Mouse (Mus musculus): ENCODE measurements around the gene Otud7b. TPM values are rescaled to one million over a fixed set of nuclear protein-coding genes. Genes with fewer than 3 reads are reported as not detected.
"Not testable (repeated sequence)": the region's sequence is repeated elsewhere in the genome, so short reads cannot be mapped to it uniquely, and the experiment has no call there.

Gene Otud7b
- polyA plus RNA-seq, 1 experiment from 2014 or later: 7.4 TPM

DNA sequence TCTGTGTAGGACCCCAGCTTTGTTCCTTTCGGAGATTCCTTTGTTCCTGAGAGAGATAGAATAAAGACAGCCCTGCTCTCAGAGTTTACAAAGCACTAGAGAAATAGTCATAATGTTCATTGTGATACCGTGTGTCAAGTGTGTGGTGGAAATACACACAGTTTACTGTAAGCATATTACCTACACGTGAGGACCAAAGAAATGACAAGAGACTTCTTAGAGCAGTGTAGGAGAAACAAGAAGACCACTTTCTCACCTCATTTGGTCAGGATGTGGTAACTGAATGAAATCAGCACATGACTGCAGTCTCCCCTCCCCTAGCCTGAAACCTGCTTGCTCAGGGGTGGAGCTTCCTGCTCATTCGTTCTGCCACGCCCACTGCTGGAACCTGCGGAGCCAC lies 93.9 kb downstream of the Otud7b start:
- Histone ChIP-seq H3K4me2 (ENCODE audit: low read depth, low read length) (peak overlapping the region; percentile 85), H3K36me3 (replicated peaks; ENCODE audit: insufficient read depth, low read length) (no peaks in the 10 kb centered on the region), H3K27ac (ENCODE audit: low read depth) (peak overlapping the region; percentile 20; the same call in 1 of the 2 replicates), H3K9ac (replicated peaks) (peak overlapping the region; percentile 51; the same call in 1 of the 2 replicates), H3K4me1 (ENCODE audit: insufficient read depth) (peaks cover 15% of the 10 kb centered on the region), H3K9me3 (ENCODE audit: low read length) (no peaks in the 10 kb centered on the region; the same call in 1 of the 2 replicates), H3K27me3 (ENCODE audit: insufficient read depth, low read length) (no peaks in the 10 kb centered on the region), H3K4me3 (ENCODE audit: low read depth, low read length) (peak overlapping the region; percentile 55)
- ATAC-seq (peak; percentile 22), DNase-seq (no peak)
- TF ChIP-seq EP300 (IDR thresholded peaks at IDR 0.05; ENCODE audit: low read depth): no peak
- TF ChIP-seq CTCF (IDR thresholded peaks at IDR 0.05; ENCODE audit: low read depth): no peak
- WGBS (ENCODE audit: insufficient replicate concordance): 15% methylated on average over 6 of the region's 6 CpGs

- 30% methylated on average over 5 of the region's 8 CpGs for WGBS (ENCODE audit: insufficient replicate concordance)
- not testable (repeated sequence) for H3K36me3 ChIP-seq (replicated peaks; ENCODE audit: insufficient read depth, low read length); H3K9me3 ChIP-seq (ENCODE audit: low read length); H3K4me2 ChIP-seq (ENCODE audit: low read depth, low read length); ATAC-seq; DNase-seq; H3K27me3 ChIP-seq (ENCODE audit: insufficient read depth, low read length); H3K27ac ChIP-seq (ENCODE audit: low read depth); H3K9ac ChIP-seq (replicated peaks); H3K4me3 ChIP-seq (ENCODE audit: low read depth, low read length)
- H3K4me1 ChIP-seq (ENCODE audit: insufficient read depth): peaks cover 15% of the 10 kb centered on the region
Measured at GRCm38 (mm10) chr3:96198601-96199251, 94.4 kb downstream of the Otud7b start.

DNA sequence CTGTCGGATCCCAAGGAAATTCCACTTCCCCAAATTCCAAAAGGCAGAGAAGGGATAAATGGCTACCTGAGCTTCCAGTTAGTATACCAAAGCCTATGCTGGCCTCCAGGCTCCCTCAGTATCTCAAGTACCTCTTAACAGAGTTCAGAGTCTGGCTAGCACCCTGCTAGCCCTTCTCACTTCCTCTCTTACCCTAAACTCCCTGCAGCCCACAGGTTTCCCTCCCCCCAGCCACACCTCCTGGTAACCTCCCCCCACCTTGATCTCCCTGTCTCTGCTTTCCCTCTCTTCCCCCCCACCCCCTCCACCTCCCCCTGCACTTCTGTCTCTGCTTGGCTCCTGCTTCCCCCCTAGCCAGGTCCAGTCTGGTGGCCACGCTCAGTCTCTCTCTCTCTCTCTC lies 95.4 kb downstream of the Otud7b start:
- Histone ChIP-seq H3K36me3 (replicated peaks; ENCODE audit: insufficient read depth, low read length) (no peaks in the 10 kb centered on the region), H3K4me2 (ENCODE audit: low read depth, low read length) (no peak overlapping the region), H3K27me3 (ENCODE audit: insufficient read depth, low read length) (no peaks in the 10 kb centered on the region), H3K4me1 (ENCODE audit: insufficient read depth) (peaks cover 15% of the 10 kb centered on the region), H3K27ac (ENCODE audit: low read depth) (no peak overlapping the region), H3K9ac (replicated peaks) (no peak overlapping the region), H3K4me3 (ENCODE audit: low read depth, low read length) (no peak overlapping the region), H3K9me3 (ENCODE audit: low read length) (no peaks in the 10 kb centered on the region; the same call in 1 of the 2 replicates)
- no peak for ATAC-seq
- DNase-seq: no peak
- TF ChIP-seq CTCF (IDR thresholded peaks at IDR 0.05; ENCODE audit: low read depth) (no peak), EP300 (IDR thresholded peaks at IDR 0.05; ENCODE audit: low read depth) (no peak)
- 46% methylated on average over 2 of the region's 2 CpGs for WGBS (ENCODE audit: insufficient replicate concordance)

DNA sequence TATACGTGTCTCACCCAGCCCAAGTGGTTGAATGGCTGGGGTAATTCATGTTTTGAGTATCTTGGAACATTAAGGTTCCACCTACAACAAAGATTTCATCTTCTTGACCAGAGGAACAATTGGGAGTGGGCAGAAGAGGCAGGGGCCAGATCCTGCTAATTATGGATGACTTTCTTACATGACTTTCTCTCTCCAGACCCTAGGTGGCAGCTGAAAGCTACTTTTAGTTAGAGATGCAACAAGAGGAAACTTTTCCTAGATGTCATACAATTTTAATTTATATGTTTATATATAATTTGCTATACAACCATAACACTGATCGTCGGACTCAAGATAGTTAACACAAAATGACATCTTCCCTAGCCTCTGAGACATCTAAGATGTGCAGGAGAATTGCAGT lies 103.5 kb downstream of the Otud7b start:
- DNase-seq: no peak
- ATAC-seq: no peak
- H3K9ac ChIP-seq (replicated peaks): no peak overlapping the region
- no peaks in the 10 kb centered on the region for H3K36me3 ChIP-seq (replicated peaks; ENCODE audit: insufficient read depth, low read length)
- no peak overlapping the region for H3K27ac ChIP-seq (ENCODE audit: low read depth)
- no peak overlapping the region for H3K4me2 ChIP-seq (ENCODE audit: low read depth, low read length)
- 79% methylated on average over 3 of the region's 3 CpGs for WGBS (ENCODE audit: insufficient replicate concordance)
- peaks cover 4% of the 10 kb centered on the region; the same call in 1 of the 2 replicates for H3K4me1 ChIP-seq (ENCODE audit: insufficient read depth)
- TF ChIP-seq EP300 (IDR thresholded peaks at IDR 0.05; ENCODE audit: low read depth) (no peak), CTCF (IDR thresholded peaks at IDR 0.05; ENCODE audit: low read depth) (peak; percentile 33)
- no peaks in the 10 kb centered on the region for H3K27me3 ChIP-seq (ENCODE audit: insufficient read depth, low read length)
- H3K9me3 ChIP-seq (ENCODE audit: low read length): no peaks in the 10 kb centered on the region
- H3K4me3 ChIP-seq (ENCODE audit: low read depth, low read length): no peak overlapping the region

DNA sequence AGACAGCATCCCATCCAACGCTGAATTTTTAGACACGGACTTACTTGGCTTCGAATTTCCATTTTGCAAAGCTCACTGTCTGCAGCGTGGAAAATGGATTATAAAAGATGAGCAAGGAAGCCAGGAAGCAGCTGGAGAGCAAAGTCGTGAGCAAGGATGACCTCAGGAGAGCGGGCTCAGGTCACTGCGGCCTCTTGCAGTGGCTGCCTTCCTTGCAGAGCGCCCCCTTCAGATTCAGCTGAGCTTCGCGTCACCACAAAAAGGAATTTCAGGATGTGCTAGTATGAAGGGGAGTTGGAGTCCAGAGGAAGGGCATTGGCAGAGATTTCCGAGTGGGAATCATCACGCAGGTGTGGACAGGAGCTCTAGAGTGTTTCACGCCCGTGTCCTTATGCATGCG lies 104.9 kb downstream of the Otud7b start:
- ATAC-seq (no peak), DNase-seq (peak; percentile 34)
- no peak for TF ChIP-seq EP300 (IDR thresholded peaks at IDR 0.05; ENCODE audit: low read depth)
- peak; percentile 57 for TF ChIP-seq CTCF (IDR thresholded peaks at IDR 0.05; ENCODE audit: low read depth)
- Histone ChIP-seq H3K27me3 (ENCODE audit: insufficient read depth, low read length) (no peaks in the 10 kb centered on the region), H3K4me3 (ENCODE audit: low read depth, low read length) (no peak overlapping the region), H3K9me3 (ENCODE audit: low read length) (no peaks in the 10 kb centered on the region), H3K9ac (replicated peaks) (no peak overlapping the region), H3K36me3 (replicated peaks; ENCODE audit: insufficient read depth, low read length) (no peaks in the 10 kb centered on the region), H3K27ac (ENCODE audit: low read depth) (no peak overlapping the region), H3K4me2 (ENCODE audit: low read depth, low read length) (no peak overlapping the region), H3K4me1 (ENCODE audit: insufficient read depth) (peaks cover 10% of the 10 kb centered on the region)
- WGBS (ENCODE audit: insufficient replicate concordance): 35% methylated on average over 15 of the region's 15 CpGs

Other genes starting within 250 kb of the Otud7b start
- 11.2 and 12.0 TPM in 2 replicates for gene Prpf3, start 248.6 kb upstream of the Otud7b start, polyA plus RNA-seq (2015; fragmentation: Nextera tagmentation; extraction: Ambion mirVana)
- 145 and 157 TPM in 2 replicates for gene Mrps21, start 233.0 kb upstream of the Otud7b start, polyA plus RNA-seq (2015; fragmentation: Nextera tagmentation; extraction: Ambion mirVana)
- 0.77 and 1.00 TPM in 2 replicates for gene Ciart, start 222.3 kb upstream of the Otud7b start, polyA plus RNA-seq (2015; fragmentation: Nextera tagmentation; extraction: Ambion mirVana)
- gene BC028528, start 212.5 kb upstream of the Otud7b start, polyA plus RNA-seq (2015; fragmentation: Nextera tagmentation; extraction: Ambion mirVana): 7.6 and 7.9 TPM in 2 replicates
- gene Aph1a, start 210.6 kb upstream of the Otud7b start, polyA plus RNA-seq (2015; fragmentation: Nextera tagmentation; extraction: Ambion mirVana): 17.1 and 22.9 TPM in 2 replicates
- 15.2 and 17.3 TPM in 2 replicates for gene Car14, start 199.8 kb upstream of the Otud7b start, polyA plus RNA-seq (2015; fragmentation: Nextera tagmentation; extraction: Ambion mirVana)
- gene Anp32e, start 175.3 kb upstream of the Otud7b start, polyA plus RNA-seq (2015; fragmentation: Nextera tagmentation; extraction: Ambion mirVana): 92.0 and 98.4 TPM in 2 replicates
- gene Plekho1, start 108.5 kb upstream of the Otud7b start, polyA plus RNA-seq (2015; fragmentation: Nextera tagmentation; extraction: Ambion mirVana): 10.7 and 11.7 TPM in 2 replicates
- 11.3 and 12.5 TPM in 2 replicates for gene Vps45, start 46.1 kb upstream of the Otud7b start, polyA plus RNA-seq (2015; fragmentation: Nextera tagmentation; extraction: Ambion mirVana)
- 2.7 and 3.0 TPM in 2 replicates for gene Mtmr11, start 57.5 kb downstream of the Otud7b start, polyA plus RNA-seq (2015; fragmentation: Nextera tagmentation; extraction: Ambion mirVana)
- 38.6 and 41.1 TPM in 2 replicates for gene Sf3b4, start 67.8 kb downstream of the Otud7b start, polyA plus RNA-seq (2015; fragmentation: Nextera tagmentation; extraction: Ambion mirVana)
- 0.08 and 0.09 TPM in 2 replicates for gene Sv2a, start 76.6 kb downstream of the Otud7b start, polyA plus RNA-seq (2015; fragmentation: Nextera tagmentation; extraction: Ambion mirVana)
- gene Bola1, start 115.2 kb downstream of the Otud7b start, polyA plus RNA-seq (2015; fragmentation: Nextera tagmentation; extraction: Ambion mirVana): 49.2 and 49.3 TPM in 2 replicates
- gene Hist2h2ab, start 115.3 kb downstream of the Otud7b start, polyA plus RNA-seq (2015; fragmentation: Nextera tagmentation; extraction: Ambion mirVana): 0.46 TPM in 1 of 2 replicates, not detected in the other
- 9.4 and 13.8 TPM in 2 replicates for gene Hist2h2ac, start 116.4 kb downstream of the Otud7b start, polyA plus RNA-seq (2015; fragmentation: Nextera tagmentation; extraction: Ambion mirVana)
- gene Hist2h2be, start 116.6 kb downstream of the Otud7b start, polyA plus RNA-seq (2015; fragmentation: Nextera tagmentation; extraction: Ambion mirVana): 4.1 and 4.9 TPM in 2 replicates
- 5.0 and 8.1 TPM in 2 replicates for gene Hist2h3c2, start 134.6 kb downstream of the Otud7b start, polyA plus RNA-seq (2015; fragmentation: Nextera tagmentation; extraction: Ambion mirVana)
- gene Hist2h2aa2, start 135.7 kb downstream of the Otud7b start, polyA plus RNA-seq (2015; fragmentation: Nextera tagmentation; extraction: Ambion mirVana): 224 and 229 TPM in 2 replicates
- 107 and 123 TPM in 2 replicates for gene Hist2h2aa1, start 141.0 kb downstream of the Otud7b start, polyA plus RNA-seq (2015; fragmentation: Nextera tagmentation; extraction: Ambion mirVana)
- gene Hist2h3c1, start 142.2 kb downstream of the Otud7b start, polyA plus RNA-seq (2015; fragmentation: Nextera tagmentation; extraction: Ambion mirVana): 0.78 and 1.5 TPM in 2 replicates
- gene Hist2h4, start 158.8 kb downstream of the Otud7b start, polyA plus RNA-seq (2015; fragmentation: Nextera tagmentation; extraction: Ambion mirVana): 40.3 and 56.7 TPM in 2 replicates
- gene Hist2h3b, start 164.1 kb downstream of the Otud7b start, polyA plus RNA-seq (2015; fragmentation: Nextera tagmentation; extraction: Ambion mirVana): 56.1 and 84.5 TPM in 2 replicates
- gene Hist2h2bb, start 165.2 kb downstream of the Otud7b start, polyA plus RNA-seq (2015; fragmentation: Nextera tagmentation; extraction: Ambion mirVana): 9.4 and 11.0 TPM in 2 replicates
- gene Fcgr1, start 189.4 kb downstream of the Otud7b start, polyA plus RNA-seq (2015; fragmentation: Nextera tagmentation; extraction: Ambion mirVana): 6.2 and 8.7 TPM in 2 replicates